Mouse (Mus musculus) megakaryocyte-erythroid progenitor cell, adult 5-6 weeks (primary cell): Measurements from ENCODE around the gene Ehd1. TPM values are rescaled to one million over a fixed set of nuclear protein-coding genes. Genes with fewer than 3 reads are reported as not detected.
"Not testable (repeated sequence)": the region's sequence is repeated elsewhere in the genome, so short reads cannot be mapped to it uniquely, and the experiment has no call there.

Experiments
- ATAC-seq: replicated peaks from 2 replicates; pipeline ENCODE4 v1.8.0; 2016; ENCODE audit warnings: mild to moderate bottlenecking, inconsistent platforms; ENCODE audit not compliant: severe bottlenecking, poor library complexity, low FRiP score, low TSS enrichment
- total RNA-seq, 2 experiments: library from RNA; stranded (forward) in 1 of 2; stranded (reverse) in 1 of 2; fragments of 200-1000, 215-1000 nt in 1 of 2; fragments of >200 nt in 1 of 2; fragmentation: Nextera tagmentation in 1 of 2; gene quantifications; 2 replicates each; pipeline ENCODE4 v1.2.3; 2014 to 2017

Gene Ehd1
- total RNA-seq, 2 experiments from 2014 or later, result 50.0 to 62.5 TPM

GRCm38 (mm10) chr19:6292262-6292661 lies 15.7 kb downstream of the Ehd1 start:
- ATAC-seq, result no peak

DNA sequence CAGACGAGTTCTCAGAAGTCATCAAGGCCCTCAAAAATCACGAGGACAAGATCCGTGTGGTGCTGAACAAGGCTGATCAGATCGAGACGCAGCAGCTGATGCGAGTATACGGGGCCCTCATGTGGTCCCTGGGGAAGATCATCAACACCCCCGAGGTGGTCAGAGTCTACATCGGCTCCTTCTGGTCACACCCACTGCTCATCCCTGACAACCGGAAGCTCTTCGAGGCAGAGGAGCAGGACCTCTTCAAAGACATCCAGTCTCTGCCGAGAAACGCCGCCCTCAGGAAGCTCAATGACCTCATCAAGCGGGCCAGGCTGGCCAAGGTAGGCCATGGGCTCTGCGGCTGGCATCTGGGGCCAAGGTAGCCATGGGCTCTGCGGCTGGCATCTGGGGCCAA lies 17.8 kb downstream of the Ehd1 start:
- ATAC-seq, result no peak

GRCm38 (mm10) chr19:6296551-6297210 lies 20.2 kb downstream of the Ehd1 start:
- ATAC-seq, result no peak

GRCm38 (mm10) chr19:6297641-6298040 lies 21.1 kb downstream of the Ehd1 start:
- no peak for ATAC-seq

- no peak for ATAC-seq
Measured at GRCm38 (mm10) chr19:6299003-6299402, 22.5 kb downstream of the Ehd1 start.

DNA sequence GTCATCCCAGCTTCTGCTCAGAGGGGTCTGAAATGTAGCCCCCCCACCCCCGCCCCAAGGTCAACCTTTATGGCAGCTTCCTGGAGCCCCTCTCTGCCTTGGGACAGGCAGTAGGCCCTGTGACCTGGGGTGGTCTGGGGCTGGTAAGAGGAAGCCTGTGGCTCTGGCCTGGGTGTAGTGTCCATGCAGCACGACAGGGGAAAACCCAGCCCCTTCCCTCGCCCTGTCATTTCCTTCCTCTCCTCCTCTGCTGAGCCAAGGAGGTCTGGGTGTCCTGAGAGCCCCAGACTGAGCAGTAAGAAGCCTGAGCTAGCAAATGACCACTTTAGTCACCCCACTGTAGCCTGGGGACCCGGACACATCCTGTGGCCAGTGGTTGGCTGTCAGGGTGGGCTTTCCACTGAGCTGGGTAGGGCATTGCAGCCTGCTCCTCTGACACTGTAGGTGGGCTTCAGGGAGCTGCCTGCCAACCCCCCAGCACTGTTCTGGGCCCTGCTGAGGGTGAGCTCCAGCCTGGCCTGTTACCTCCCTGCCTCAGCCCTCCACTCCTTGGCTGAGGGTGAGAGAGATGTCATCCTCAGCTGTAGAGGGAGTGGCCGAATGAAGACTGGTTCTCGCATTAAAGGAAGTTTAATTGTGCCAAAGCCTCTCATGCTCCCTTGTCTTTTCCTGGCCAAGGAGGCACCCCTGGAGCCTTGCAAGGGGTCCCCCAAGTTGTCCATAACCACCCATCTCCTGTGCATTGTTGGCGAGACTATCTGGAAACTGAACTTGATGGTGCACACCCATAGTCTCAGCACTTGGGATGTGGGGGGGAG lies 23.1 kb downstream of the Ehd1 start:
- no peak; the same call in 1 of the 2 replicates for ATAC-seq

DNA sequence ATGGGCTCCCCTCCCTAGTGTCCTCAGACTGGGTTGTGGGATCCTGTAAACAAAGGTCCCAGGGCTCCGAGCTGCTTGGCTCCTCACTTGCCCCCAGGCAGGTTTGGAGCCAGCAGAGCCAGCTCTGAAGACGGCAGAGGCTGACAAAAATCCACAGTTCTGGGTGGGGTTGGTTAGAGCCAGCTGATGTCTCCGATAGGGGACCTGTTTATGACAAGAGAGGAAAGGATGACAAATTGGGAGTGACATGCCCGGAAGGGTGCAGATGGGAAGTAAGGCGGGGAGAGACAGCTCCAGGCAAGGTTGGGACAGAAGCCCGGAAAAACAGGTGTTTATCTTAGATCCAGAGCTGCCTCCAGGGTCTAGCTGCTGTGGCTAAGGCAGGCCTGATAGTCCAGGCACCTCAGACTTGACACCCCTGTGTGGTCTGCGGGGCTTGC lies 23.9 kb downstream of the Ehd1 start:
- ATAC-seq, result peak; percentile 80

- ATAC-seq, result peak; percentile 12; the same call in 1 of the 2 replicates
Measured at GRCm38 (mm10) chr19:6302114-6302513, 25.6 kb downstream of the Ehd1 start.

- no peak for ATAC-seq
Measured at GRCm38 (mm10) chr19:6302522-6302921, 26.0 kb downstream of the Ehd1 start.

GRCm38 (mm10) chr19:6303831-6304230 lies 27.3 kb downstream of the Ehd1 start:
- no peak for ATAC-seq

- ATAC-seq, result 0 out of 2 replicates have a peak, but pooled peaks have one; percentile 33
Measured at GRCm38 (mm10) chr19:6304787-6305516, 28.4 kb downstream of the Ehd1 start.

- no peak for ATAC-seq
Measured at GRCm38 (mm10) chr19:6305517-6306115, 29.1 kb downstream of the Ehd1 start.

DNA sequence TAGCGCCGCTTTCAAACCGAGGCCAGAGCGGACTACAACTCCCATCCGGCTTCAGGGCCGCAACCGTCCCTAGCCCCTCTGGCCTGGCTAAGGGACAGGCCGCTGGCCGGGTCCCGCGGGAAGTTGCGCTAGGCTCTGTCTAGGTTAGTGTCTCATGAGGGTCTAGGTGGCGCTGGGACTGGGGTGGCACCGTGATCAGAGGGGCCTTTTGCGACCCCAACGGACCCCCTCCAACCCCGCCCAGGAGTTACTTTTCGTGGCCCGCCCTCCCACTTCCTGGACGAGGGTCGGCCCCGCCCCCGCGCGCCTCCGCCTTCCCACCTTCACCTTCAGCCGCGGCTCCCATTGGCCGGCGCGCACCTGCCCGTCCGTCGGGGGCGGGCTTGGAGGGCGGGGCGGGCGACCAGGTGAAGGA lies 29.6 kb downstream of the Ehd1 start, which contains the start of gene Cdc42bpg:
TSS of gene Cdc42bpg (plus strand) at position 320 of the 415 bp plus-strand sequence.
- ATAC-seq, result peak; percentile 27; the same call in 1 of the 2 replicates

DNA sequence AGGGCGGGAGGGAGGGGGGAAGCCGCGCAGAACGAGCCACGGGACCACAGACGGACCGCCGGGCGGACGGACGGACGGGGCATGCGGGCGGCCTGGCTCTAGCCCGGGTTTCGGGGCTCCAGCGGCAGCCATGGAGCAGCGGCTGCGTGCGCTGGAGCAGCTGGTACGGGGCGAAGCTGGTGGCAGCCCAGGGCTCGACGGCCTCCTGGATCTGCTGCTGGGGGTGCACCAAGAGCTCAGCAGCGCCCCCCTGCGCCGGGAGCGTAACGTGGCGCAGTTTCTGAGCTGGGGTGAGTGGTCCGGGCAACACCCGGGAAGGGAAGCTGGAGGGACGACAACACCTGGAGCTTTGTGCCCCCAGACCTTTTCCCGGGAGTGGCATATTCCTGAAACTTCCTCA lies 30.1 kb downstream of the Ehd1 start:
- peak; percentile 56 for ATAC-seq

DNA sequence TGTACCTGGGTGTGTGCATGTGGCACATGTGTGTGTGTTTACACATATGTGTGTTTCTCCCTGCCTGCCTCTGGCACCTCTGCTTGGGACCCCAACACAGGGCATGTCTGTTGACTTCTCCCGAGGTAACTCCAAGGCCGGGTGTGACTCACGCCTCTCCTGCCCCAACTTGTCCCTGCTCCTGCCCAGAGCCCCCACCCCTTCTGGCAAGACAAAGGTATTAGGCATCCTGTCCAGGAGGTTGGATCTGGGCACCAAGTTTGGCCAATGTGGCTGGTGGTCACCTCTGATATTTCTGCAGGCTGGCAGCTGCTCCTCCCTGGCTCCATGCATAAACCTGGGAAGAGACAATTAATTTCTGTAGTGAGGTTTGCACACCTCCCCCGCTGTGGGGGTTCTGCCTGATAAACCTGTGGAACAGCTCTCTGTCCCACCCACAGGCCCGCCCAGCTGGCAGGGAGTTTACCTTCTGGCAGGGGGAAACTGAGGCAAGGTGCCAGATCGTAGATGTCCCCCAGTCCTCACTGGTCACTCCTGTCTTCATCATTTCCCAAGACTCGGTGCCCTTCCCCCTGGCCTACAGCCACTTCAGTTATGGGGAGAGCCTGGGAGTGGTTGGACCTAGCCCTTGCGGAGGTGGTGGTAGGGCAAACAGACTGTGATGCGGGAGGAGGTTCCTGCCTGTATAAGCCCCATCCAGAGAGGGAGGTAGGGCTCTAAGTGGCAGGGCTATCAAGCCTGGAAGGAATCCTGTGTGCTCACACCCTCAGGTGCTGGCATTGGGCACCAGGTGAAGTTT lies 31.4 kb downstream of the Ehd1 start:
- no peak for ATAC-seq

- ATAC-seq, result no peak
Measured at GRCm38 (mm10) chr19:6310181-6310580, 33.7 kb downstream of the Ehd1 start.

- ATAC-seq, result not testable (repeated sequence)
Measured at GRCm38 (mm10) chr19:6311783-6312182, 35.3 kb downstream of the Ehd1 start.

GRCm38 (mm10) chr19:6313796-6314195 lies 37.3 kb downstream of the Ehd1 start:
- ATAC-seq, result no peak

GRCm38 (mm10) chr19:6314513-6314912 lies 38.0 kb downstream of the Ehd1 start:
- ATAC-seq, result no peak
